Mouse (Mus musculus) liver, embryonic 13.5 days (tissue): ENCODE data around the gene Sema4b. TPM values are rescaled to one million over a fixed set of nuclear protein-coding genes. Genes with fewer than 3 reads are reported as not detected.

ENCODE experiments used
- ATAC-seq: fragments of 200-750 bp; cut with Nextera tagmentation; 2 replicates; pipeline ENCODE4 v1.8.0; 2017; ENCODE audit warnings: low read depth, mild to moderate bottlenecking, moderate number of reproducible peaks, moderate library complexity
- DNase-seq: peaks from one replicate; pipeline ENCODE4 v3.0.0; 2022
- H3K27ac ChIP-seq: fragments of 300-500 bp; sonication (generic); 2 replicates; pipeline ENCODE4 v1.5.1; 2015; ENCODE audit warnings: moderate library complexity, mild to moderate bottlenecking, inconsistent platforms
- H3K27me3 ChIP-seq: fragments of 300-500 bp; sonication (generic); 2 replicates; pipeline ENCODE4 v1.6.1; 2015; ENCODE audit warnings: mild to moderate bottlenecking, inconsistent platforms
- H3K36me3 ChIP-seq: fragments of 300-500 bp; sonication (generic); 2 replicates; pipeline ENCODE4 v1.6.1; 2015; ENCODE audit warnings: mild to moderate bottlenecking, inconsistent platforms
- H3K4me1 ChIP-seq: fragments of 300-500 bp; sonication (generic); replicated peaks from 2 replicates; pipeline ENCODE4 v1.6.1; 2015; ENCODE audit warnings: inconsistent platforms
- H3K4me2 ChIP-seq: fragments of 300-500 bp; sonication (generic); 2 replicates; pipeline ENCODE4 v1.6.1; 2015; ENCODE audit warnings: inconsistent platforms, mild to moderate bottlenecking, moderate library complexity
- H3K4me3 ChIP-seq: fragments of 300-500 bp; sonication (generic); replicated peaks from 2 replicates; pipeline ENCODE4 v1.5.1; 2015; ENCODE audit warnings: mild to moderate bottlenecking, inconsistent platforms
- H3K9ac ChIP-seq: fragments of 300-500 bp; sonication (generic); 2 replicates; pipeline ENCODE4 v1.6.1; 2015; ENCODE audit warnings: mild to moderate bottlenecking, inconsistent platforms
- H3K9me3 ChIP-seq: fragments of 300-500 bp; sonication (generic); replicated peaks from 2 replicates; pipeline ENCODE4 v1.6.1; 2016; ENCODE audit warnings: inconsistent platforms
- WGBS: fragments of 180-500 bp; shearing (Covaris S2); methylation state at CpG from one replicate; pipeline ENCODE4 v1.1.7; 2015; ENCODE audit not compliant: insufficient replicate concordance; 5-methylcytosine and 5-hydroxymethylcytosine counted together
- polyA plus RNA-seq: library from polyadenylated mRNA; unstranded; fragments of >200 nt; fragmentation: Nextera tagmentation; extraction: Ambion mirVana; gene quantifications from 2 replicates; pipeline ENCODE4 v1.2.1, GENCODE M21; 2015

Gene Sema4b
- polyA plus RNA-seq, 1 experiment from 2014 or later = 14.1 TPM

- ATAC-seq (peak; percentile 71), DNase-seq (peak; percentile 36)
- peak overlapping the region; percentile 96 for H3K4me2 ChIP-seq
- WGBS = under 1% methylated on average over 23 of the region's 23 CpGs
- H3K4me1 ChIP-seq = peaks cover 46% of the 10 kb centered on the region
- H3K9me3 ChIP-seq = no peaks in the 10 kb centered on the region
- H3K27me3 ChIP-seq = no peaks in the 10 kb centered on the region
- H3K9ac ChIP-seq = peak overlapping the region; percentile 88
- H3K4me3 ChIP-seq = peak overlapping the region; percentile 88
- peaks cover 47% of the 10 kb centered on the region for H3K36me3 ChIP-seq
- peak overlapping the region; percentile 75 for H3K27ac ChIP-seq
These were observed 83.2 kb downstream of the Sema4b start for GRCm38 (mm10) chr7:80269751-80270255.

GRCm38 (mm10) chr7:80273456-80273855 is 86.8 kb downstream of the Sema4b start:
- H3K9ac ChIP-seq = no peak overlapping the region; the same call in 1 of the 2 replicates
- no peak overlapping the region for H3K27ac ChIP-seq
- H3K4me2 ChIP-seq = no peak overlapping the region
- H3K36me3 ChIP-seq = peaks cover 55% of the 10 kb centered on the region
- H3K27me3 ChIP-seq = no peaks in the 10 kb centered on the region
- H3K9me3 ChIP-seq = no peaks in the 10 kb centered on the region
- ATAC-seq = no peak
- WGBS = 60% methylated on average over 2 of the region's 2 CpGs
- peaks cover 42% of the 10 kb centered on the region for H3K4me1 ChIP-seq
- H3K4me3 ChIP-seq = no peak overlapping the region
- DNase-seq = no peak

Other genes starting within 250 kb of the Sema4b start
- 3.9 and 5.2 TPM in 2 replicates for gene Zfp710, start 162.0 kb upstream of the Sema4b start, polyA plus RNA-seq
- gene Idh2, start 71.4 kb upstream of the Sema4b start, polyA plus RNA-seq = 137 and 146 TPM in 2 replicates
- 91.0 and 102 TPM in 2 replicates for gene Cib1, start 46.0 kb downstream of the Sema4b start, polyA plus RNA-seq
- gene Gdpgp1, start 46.0 kb downstream of the Sema4b start, polyA plus RNA-seq = 2.4 and 3.0 TPM in 2 replicates
- 0.23 and 0.72 TPM in 2 replicates for gene Ttll13, start 59.5 kb downstream of the Sema4b start, polyA plus RNA-seq
- 33.5 and 37.2 TPM in 2 replicates for gene Ngrn, start 74.4 kb downstream of the Sema4b start, polyA plus RNA-seq
- gene Vps33b, start 82.8 kb downstream of the Sema4b start, polyA plus RNA-seq = 4.4 and 7.9 TPM in 2 replicates
- gene Prc1, start 107.6 kb downstream of the Sema4b start, polyA plus RNA-seq = 114 and 130 TPM in 2 replicates
- 3.3 and 3.4 TPM in 2 replicates for gene Rccd1, start 137.6 kb downstream of the Sema4b start, polyA plus RNA-seq
- 10.3 and 11.5 TPM in 2 replicates for gene Unc45a, start 154.2 kb downstream of the Sema4b start, polyA plus RNA-seq
- gene Hddc3, start 156.3 kb downstream of the Sema4b start, polyA plus RNA-seq = 3.8 and 4.2 TPM in 2 replicates
- gene Man2a2, start 184.5 kb downstream of the Sema4b start, polyA plus RNA-seq = 2.2 and 2.6 TPM in 2 replicates
- gene Fes, start 201.1 kb downstream of the Sema4b start, polyA plus RNA-seq = 10.6 and 12.0 TPM in 2 replicates
- 3.8 and 4.1 TPM in 2 replicates for gene Furin, start 218.6 kb downstream of the Sema4b start, polyA plus RNA-seq